Mouse (Mus musculus) cerebellum, postnatal 25 days (tissue): ENCODE data around the gene Arhgef2.
"Not testable (repeated sequence)": the region's sequence is repeated elsewhere in the genome, so short reads cannot be mapped to it uniquely, and the experiment has no call there.

Experiments
- DNase-seq, 2 experiments: peaks; one replicate each; pipeline ENCODE4 v3.0.0; 2021; ENCODE audit warnings: mixed read lengths in 2 of 2

Arhgef2 gene

GRCm38 (mm10) chr3:88605666-88606065, at the start of gene Arhgef2:
TSS of gene Arhgef2 (plus strand) at chr3:88605966.
- DNase-seq, result not testable (repeated sequence)

- DNase-seq, result no peak
Observed at GRCm38 (mm10) chr3:88556616-88557015, 49.1 kb upstream of the Arhgef2 start.

- DNase-seq, result no peak
Observed at GRCm38 (mm10) chr3:88559596-88559995, 46.2 kb upstream of the Arhgef2 start.

GRCm38 (mm10) chr3:88561989-88562388, 43.8 kb upstream of the Arhgef2 start:
- peak in 1 of 2 experiments; percentile 45 for DNase-seq

- peak in 1 of 2 experiments; percentile 4 for DNase-seq
Observed at GRCm38 (mm10) chr3:88563442-88563841, 42.3 kb upstream of the Arhgef2 start.

GRCm38 (mm10) chr3:88563966-88564365, 41.8 kb upstream of the Arhgef2 start:
- no peak for DNase-seq

GRCm38 (mm10) chr3:88566116-88566515, 39.6 kb upstream of the Arhgef2 start:
- DNase-seq, result no peak

- no peak for DNase-seq
Observed at GRCm38 (mm10) chr3:88566536-88567061, 39.2 kb upstream of the Arhgef2 start.

GRCm38 (mm10) chr3:88567892-88568291, 37.9 kb upstream of the Arhgef2 start:
- no peak for DNase-seq

- DNase-seq, result no peak
Observed at GRCm38 (mm10) chr3:88568615-88569014, 37.2 kb upstream of the Arhgef2 start.

GRCm38 (mm10) chr3:88569093-88569492, 36.7 kb upstream of the Arhgef2 start:
- DNase-seq, result no peak

GRCm38 (mm10) chr3:88569694-88570093, 36.1 kb upstream of the Arhgef2 start:
- DNase-seq, result no peak

GRCm38 (mm10) chr3:88570341-88570740, 35.4 kb upstream of the Arhgef2 start:
- DNase-seq, result no peak

- no peak for DNase-seq
Observed at GRCm38 (mm10) chr3:88571856-88572255, 33.9 kb upstream of the Arhgef2 start.

GRCm38 (mm10) chr3:88572835-88573234, 32.9 kb upstream of the Arhgef2 start:
- no peak for DNase-seq

GRCm38 (mm10) chr3:88573810-88574209, 32.0 kb upstream of the Arhgef2 start:
- no peak for DNase-seq

GRCm38 (mm10) chr3:88575540-88575939, 30.2 kb upstream of the Arhgef2 start, which contains the start of gene Ssr2:
TSS of gene Ssr2 (plus strand) at chr3:88575876.
- DNase-seq, result no peak

GRCm38 (mm10) chr3:88577846-88578245, 27.9 kb upstream of the Arhgef2 start:
- not testable (repeated sequence) for DNase-seq

GRCm38 (mm10) chr3:88578498-88579424, 27.0 kb upstream of the Arhgef2 start:
- DNase-seq, result no peak

GRCm38 (mm10) chr3:88579454-88580117, 26.2 kb upstream of the Arhgef2 start:
- DNase-seq, result peak; percentile 82 to 86

- DNase-seq, result no peak
Observed at GRCm38 (mm10) chr3:88585769-88586168, 20.0 kb upstream of the Arhgef2 start.

GRCm38 (mm10) chr3:88586640-88587039, 19.1 kb upstream of the Arhgef2 start:
- no peak for DNase-seq

- DNase-seq, result no peak
Observed at GRCm38 (mm10) chr3:88590246-88590645, 15.5 kb upstream of the Arhgef2 start.

GRCm38 (mm10) chr3:88591044-88591443, 14.7 kb upstream of the Arhgef2 start:
- no peak for DNase-seq
